Comparison of ENCODE assay signal across 12 mouse cellular contexts in genomic region chr11:90101284-90101683, GRCm38 (mm10).
DNase-seq lines count a peak whose midpoint lies in the region; ATAC-seq and TF ChIP-seq lines count a peak whose summit lies in the region.
"Had no signal": no experiment of that assay in that cellular context is flagged by ENCODE, and none has a peak within 500 bp of the region (broad histone marks: within the 10 kb centered on the region; RNA-seq: fewer than 3 reads in every experiment).

No protein-coding gene starts in this region.

- in situ Hi-C loops in CH12.LX (cut with MboI; ENCODE audit: low pct_ligation_motif_present, low pct_unique_long_range_greater_than_20kb, low sequenced_read_pairs): no loop called here

- TF ChIP-seq CTCF in CH12.LX (conservative IDR thresholded peaks at IDR 0.05 in 1 of 2, IDR thresholded peaks at IDR 0.05 in 1 of 2; ENCODE audit: low read depth in 2 of 2, low read length in 2 of 2): no peak

- no peaks in the 10 kb centered on the region for H3K79me2 ChIP-seq in CH12.LX (replicated peaks; ENCODE audit: control insufficient read depth, extremely low read depth, insufficient read depth, poor library complexity, severe bottlenecking)

- H3K4me3 ChIP-seq in CH12.LX (replicated peaks in 1 of 3; ENCODE audit: low read depth in 2 of 3, low read length in 2 of 3, poor library complexity in 1 of 3): no peak overlapping the region
- no peak overlapping the region for H3K4me3 ChIP-seq in heart, embryonic 10.5 days
- no peak overlapping the region for H3K4me3 ChIP-seq in kidney, embryonic 15.5 days (replicated peaks)
- no peak overlapping the region for H3K4me3 ChIP-seq in forebrain, embryonic 14.5 days (ENCODE audit: low read depth, low read length)
- H3K4me3 ChIP-seq: liver, embryonic 15.5 days had no signal

- H3K4me1 ChIP-seq in CH12.LX (ENCODE audit: control insufficient read depth in 1 of 2, insufficient read depth in 2 of 2): no peaks in the 10 kb centered on the region
- H3K4me1 ChIP-seq in heart, embryonic 10.5 days: peaks cover 38% of the 10 kb centered on the region
- H3K4me1 ChIP-seq in kidney, embryonic 15.5 days: peaks cover 9% of the 10 kb centered on the region
- 0 out of 2 replicates have a peak, but pooled peaks cover 3% of the 10 kb centered on the region for H3K4me1 ChIP-seq in forebrain, embryonic 14.5 days (ENCODE audit: control insufficient read depth, insufficient read depth, low read length)
- H3K4me1 ChIP-seq: liver, embryonic 15.5 days had no signal

- TF ChIP-seq RAD21 in CH12.LX (IDR thresholded peaks at IDR 0.05; ENCODE audit: low read depth, low read length): no peak

- H3K9me3 ChIP-seq in CH12.LX (replicated peaks; ENCODE audit: low read length): no peaks in the 10 kb centered on the region
- no peaks in the 10 kb centered on the region for H3K9me3 ChIP-seq in heart, embryonic 10.5 days
- no peaks in the 10 kb centered on the region for H3K9me3 ChIP-seq in kidney, embryonic 15.5 days (replicated peaks)
- H3K9me3 ChIP-seq in forebrain, embryonic 14.5 days (replicated peaks; ENCODE audit: control insufficient read depth, low read length): no peaks in the 10 kb centered on the region
- H3K9me3 ChIP-seq: liver, embryonic 15.5 days had no signal

- dilution Hi-C loops in CH12.LX (cut with MboI; ENCODE audit: extremely low pct_ligation_motif_present, extremely low pct_unique_long_range_greater_than_20kb, low sequenced_read_pairs): no loop called here

- H3K27ac ChIP-seq in CH12.LX (ENCODE audit: insufficient read depth, low read depth): no peak overlapping the region
- peak overlapping the region; percentile 71 for H3K27ac ChIP-seq in heart, embryonic 10.5 days
- H3K27ac ChIP-seq in kidney, embryonic 15.5 days: no peak overlapping the region
- no peak overlapping the region for H3K27ac ChIP-seq in forebrain, embryonic 14.5 days (ENCODE audit: low read depth, low read length)
- H3K27ac ChIP-seq: hindbrain, embryonic 14.5 days; liver, embryonic 15.5 days had no signal

- no peak for TF ChIP-seq POLR2A in CH12.LX (IDR thresholded peaks at IDR 0.05; ENCODE audit: low read depth, low read length)

- peak; percentile 59 for DNase-seq in gastrocnemius, adult 18-20 months (ENCODE audit: low spot score)
- no peak for DNase-seq in gastrocnemius, postnatal 4 days (ENCODE audit: low spot score in 2 of 2)
- no peak for DNase-seq in CH12.LX (ENCODE audit: extremely low read depth)
- DNase-seq in heart, embryonic 10.5 days (ENCODE audit: low spot score): peak; percentile 90
- peak; percentile 40 for DNase-seq in heart, postnatal 25 days (ENCODE audit: low spot score)
- no peak for DNase-seq in forebrain, embryonic 14.5 days (ENCODE audit: low spot score)
- no peak for DNase-seq in natural killer cell, adult 2 months (ENCODE audit: low spot score in 2 of 2)
- DNase-seq: cerebellum, adult 18-20 months; kidney, adult 18-20 months had no signal

- no peak for TF ChIP-seq EP300 in CH12.LX (IDR thresholded peaks at IDR 0.05; ENCODE audit: low read length)

- intact Hi-C loops in heart, postnatal 25 days (cut with DNase I): loop anchor here (2.0 kb wide), 1 partner anchor 30 kb away; no protein-coding TSS in a partner anchor

- no peak for ATAC-seq in kidney, embryonic 15.5 days (replicated peaks; ENCODE audit: low FRiP score)
- no peak for ATAC-seq in forebrain, embryonic 14.5 days

- no peaks in the 10 kb centered on the region for H3K27me3 ChIP-seq in CH12.LX (replicated peaks)
- H3K27me3 ChIP-seq in heart, embryonic 10.5 days (ENCODE audit: insufficient read depth, poor library complexity, severe bottlenecking): no peaks in the 10 kb centered on the region; the same call in 1 of the 2 replicates
- H3K27me3 ChIP-seq in kidney, embryonic 15.5 days: no peaks in the 10 kb centered on the region
- H3K27me3 ChIP-seq in forebrain, embryonic 14.5 days (replicated peaks; ENCODE audit: control insufficient read depth, insufficient read depth, low read length): no peaks in the 10 kb centered on the region
- H3K27me3 ChIP-seq: liver, embryonic 15.5 days had no signal

- no peak overlapping the region; the same call in 1 of the 2 replicates for H3K4me2 ChIP-seq in CH12.LX (ENCODE audit: insufficient read depth, low read depth, poor library complexity, severe bottlenecking)
- H3K4me2 ChIP-seq in kidney, embryonic 15.5 days: no peak overlapping the region
- no peak overlapping the region for H3K4me2 ChIP-seq in forebrain, embryonic 14.5 days (ENCODE audit: low read length)
- H3K4me2 ChIP-seq: hindbrain, embryonic 14.5 days; liver, embryonic 15.5 days had no signal

- no peaks in the 10 kb centered on the region for H3K36me3 ChIP-seq in CH12.LX (replicated peaks in 1 of 2; ENCODE audit: control insufficient read depth in 1 of 2, insufficient read depth in 1 of 2, low read length in 1 of 2)
- H3K36me3 ChIP-seq in heart, embryonic 10.5 days: no peaks in the 10 kb centered on the region
- no peaks in the 10 kb centered on the region for H3K36me3 ChIP-seq in kidney, embryonic 15.5 days
- no peaks in the 10 kb centered on the region for H3K36me3 ChIP-seq in forebrain, embryonic 14.5 days (ENCODE audit: control insufficient read depth, insufficient read depth, low read length)
- H3K36me3 ChIP-seq: liver, embryonic 15.5 days had no signal

- H3K9ac ChIP-seq in CH12.LX (ENCODE audit: insufficient read depth, low read depth): no peak overlapping the region; the same call in 1 of the 2 replicates
- H3K9ac ChIP-seq in kidney, embryonic 15.5 days: no peak overlapping the region
- no peak overlapping the region for H3K9ac ChIP-seq in forebrain, embryonic 14.5 days (ENCODE audit: low read length)
- H3K9ac ChIP-seq: hindbrain, embryonic 14.5 days; liver, embryonic 15.5 days had no signal

- 17% methylated on average over 8 of the region's 8 CpGs for WGBS in heart, embryonic 10.5 days
- WGBS in kidney, embryonic 15.5 days: 68% methylated on average over 8 of the region's 8 CpGs
- WGBS in forebrain, embryonic 14.5 days: 88% methylated on average over 8 of the region's 8 CpGs

TF ChIP-seq in CH12.LX, 34 proteins besides CTCF, POLR2A, EP300 and RAD21:
- peak; percentile 36; the same call in 1 of the 2 replicates for TF ChIP-seq CHD1 (IDR thresholded peaks at IDR 0.05; ENCODE audit: low read depth, low read length)
- no peak for TF ChIP-seq JUN (IDR thresholded peaks at IDR 0.05; ENCODE audit: insufficient read depth, low read depth, low read length)
- peak; percentile 39; the same call in 1 of the 2 replicates for TF ChIP-seq ZNF384 (IDR thresholded peaks at IDR 0.05; ENCODE audit: low read depth, low read length)
- TF ChIP-seq SIN3A (IDR thresholded peaks at IDR 0.05; ENCODE audit: low read length): no peak
- no peak for TF ChIP-seq MAZ (IDR thresholded peaks at IDR 0.05; ENCODE audit: low read depth, low read length)
- no peak for TF ChIP-seq NELFE (IDR thresholded peaks at IDR 0.05; ENCODE audit: low read depth, low read length)
- TF ChIP-seq UBTF (IDR thresholded peaks at IDR 0.05; ENCODE audit: low read depth, low read length): no peak
- no peak for TF ChIP-seq MAX (IDR thresholded peaks at IDR 0.05; ENCODE audit: low read length)
- no peak for TF ChIP-seq GABPA (IDR thresholded peaks at IDR 0.05; ENCODE audit: insufficient replicate concordance, low read depth, low read length)
- no peak for TF ChIP-seq USF2 (conservative IDR thresholded peaks at IDR 0.05; ENCODE audit: low read depth, low read length)
- TF ChIP-seq NRF1 (IDR thresholded peaks at IDR 0.05; ENCODE audit: low read depth, low read length): no peak
- no peak for TF ChIP-seq IRF4 (IDR thresholded peaks at IDR 0.05; ENCODE audit: low read depth, low read length)
- TF ChIP-seq TBP (conservative IDR thresholded peaks at IDR 0.05; ENCODE audit: low read depth, low read length): no peak
- no peak for TF ChIP-seq KAT2A (IDR thresholded peaks at IDR 0.05; ENCODE audit: insufficient replicate concordance, low read length)
- TF ChIP-seq MAFK (IDR thresholded peaks at IDR 0.05; ENCODE audit: insufficient replicate concordance, low read length): no peak
- TF ChIP-seq TCF12 (IDR thresholded peaks at IDR 0.05; ENCODE audit: low read depth, low read length): peak; percentile 27; the same call in 1 of the 2 replicates
- no peak for TF ChIP-seq USF1 (IDR thresholded peaks at IDR 0.05; ENCODE audit: low read depth, low read length)
- TF ChIP-seq SMC3 (IDR thresholded peaks at IDR 0.05; ENCODE audit: low read depth, low read length): no peak
- TF ChIP-seq BHLHE40 (IDR thresholded peaks at IDR 0.05; ENCODE audit: low read depth, low read length): no peak
- TF ChIP-seq CHD2 (IDR thresholded peaks at IDR 0.05; ENCODE audit: low read length): no peak
- peak; percentile 66; the same call in 1 of the 2 replicates for TF ChIP-seq MEF2A (IDR thresholded peaks at IDR 0.05; ENCODE audit: borderline replicate concordance, low read depth, low read length)
- TF ChIP-seq E2F4 (IDR thresholded peaks at IDR 0.05; ENCODE audit: insufficient replicate concordance, low read depth, low read length): no peak
- no peak for TF ChIP-seq POLR2AphosphoS2 (IDR thresholded peaks at IDR 0.05; ENCODE audit: low read depth, low read length)

Comparison
In these comparisons a context has a peak if more than half of its experiments do, and no peak if none do; other contexts are left out.
1. DNase-seq: peak in gastrocnemius, adult 18-20 months (single experiment), heart, embryonic 10.5 days (single experiment) and heart, postnatal 25 days (single experiment); none in gastrocnemius, postnatal 4 days (0 of 2), CH12.LX (single experiment), forebrain, embryonic 14.5 days (single experiment) and natural killer cell, adult 2 months (0 of 2).